Mouse (Mus musculus) liver, adult 2 months (tissue): ENCODE results near the gene Trim39.

Source experiments
- CTCF ChIP-seq: fragments of 200-500 bp; IDR thresholded peaks from 2 replicates; pipeline ENCODE4 v1.5.1; 2011; ENCODE audit warnings: low read depth, low read length, control low read depth
- POLR2A ChIP-seq: fragments of 200-500 bp; IDR thresholded peaks from 2 replicates; pipeline ENCODE4 v1.6.1; 2011; ENCODE audit warnings: low read length, control low read depth; ENCODE audit not compliant: insufficient read depth; ENCODE audit errors: extremely low read depth

DNA sequence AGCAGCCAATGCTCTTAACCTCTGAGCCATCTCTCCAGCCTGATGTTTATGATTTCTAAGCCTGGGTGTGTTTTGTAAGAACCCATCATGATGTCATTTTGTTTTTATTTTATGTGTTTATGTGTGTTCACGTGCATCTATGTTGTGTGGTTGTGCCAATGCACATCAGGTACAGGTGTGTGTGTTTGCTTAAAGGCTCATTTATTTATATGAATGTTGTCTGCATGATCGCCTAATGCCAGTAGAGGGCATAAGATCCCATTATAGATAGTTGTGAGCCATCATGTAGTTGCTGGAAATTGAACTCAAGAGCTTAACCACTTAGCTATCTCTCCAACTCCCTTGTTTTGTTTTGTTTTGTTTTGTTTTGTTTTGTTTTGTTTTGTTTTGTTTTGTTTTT lies 26.3 kb downstream of the Trim39 start:
- TF ChIP-seq POLR2A, result no peak
- 0 out of 2 replicates have a peak, but pooled peaks have one; percentile 9 for TF ChIP-seq CTCF
